10 mouse cellular contexts compared by ENCODE assay signal in genomic region chr8:11628506-11629132, GRCm38 (mm10). TPM values are rescaled to one million over a fixed set of nuclear protein-coding genes. Genes with fewer than 3 reads are reported as not detected.
DNase-seq lines count a peak whose midpoint lies in the region; ATAC-seq and TF ChIP-seq lines count a peak whose summit lies in the region.
"Had no signal": no experiment of that assay in that cellular context is flagged by ENCODE, and none has a peak within 500 bp of the region (broad histone marks: within the 10 kb centered on the region; RNA-seq: fewer than 3 reads in every experiment).

No protein-coding gene starts in this region.

- H3K9me3 ChIP-seq in limb, embryonic 14.5 days (ENCODE audit: control insufficient read depth, low read length) = no peaks in the 10 kb centered on the region
- no peaks in the 10 kb centered on the region for H3K9me3 ChIP-seq in limb, embryonic 10.5 days (replicated peaks)
- H3K9me3 ChIP-seq in forebrain, embryonic 15.5 days = no peaks in the 10 kb centered on the region
- H3K9me3 ChIP-seq: G1E; liver, embryonic 12.5 days had no signal

- peaks cover 20% of the 10 kb centered on the region for H3K4me1 ChIP-seq in limb, embryonic 14.5 days (ENCODE audit: control insufficient read depth, insufficient read depth, low read length)
- H3K4me1 ChIP-seq in limb, embryonic 10.5 days = peaks cover 13% of the 10 kb centered on the region
- H3K4me1 ChIP-seq in lung, adult 2 months (ENCODE audit: control insufficient read depth, insufficient read depth, low read length) = peaks cover 4% of the 10 kb centered on the region
- peaks cover 27% of the 10 kb centered on the region for H3K4me1 ChIP-seq in forebrain, embryonic 15.5 days

- H3K27ac ChIP-seq in limb, embryonic 14.5 days (replicated peaks; ENCODE audit: low read depth, low read length) = no peak overlapping the region
- no peak overlapping the region for H3K27ac ChIP-seq in limb, embryonic 10.5 days
- H3K27ac ChIP-seq in forebrain, embryonic 15.5 days (replicated peaks) = no peak overlapping the region
- H3K27ac ChIP-seq: liver, embryonic 12.5 days had no signal

- H3K27me3 ChIP-seq in limb, embryonic 14.5 days (ENCODE audit: control insufficient read depth, insufficient read depth, low read length) = no peaks in the 10 kb centered on the region
- no peaks in the 10 kb centered on the region for H3K27me3 ChIP-seq in limb, embryonic 10.5 days (ENCODE audit: low read depth, poor library complexity, severe bottlenecking)
- no peaks in the 10 kb centered on the region for H3K27me3 ChIP-seq in forebrain, embryonic 15.5 days
- H3K27me3 ChIP-seq: liver, embryonic 12.5 days had no signal

- H3K9ac ChIP-seq in limb, embryonic 14.5 days (ENCODE audit: low read depth, low read length, severe bottlenecking) = no peak overlapping the region
- no peak overlapping the region for H3K9ac ChIP-seq in forebrain, embryonic 15.5 days (replicated peaks)
- H3K9ac ChIP-seq: liver, embryonic 12.5 days had no signal

- 51% methylated on average over 7 of the region's 7 CpGs for WGBS in limb, embryonic 14.5 days
- WGBS in limb, embryonic 10.5 days = 74% methylated on average over 7 of the region's 7 CpGs
- 70% methylated on average over 7 of the region's 7 CpGs for WGBS in lung, adult 2 months
- 79% methylated on average over 7 of the region's 7 CpGs for WGBS in forebrain, embryonic 15.5 days

- no peak overlapping the region for H3K4me2 ChIP-seq in limb, embryonic 14.5 days (replicated peaks; ENCODE audit: low read depth, low read length, severe bottlenecking)
- H3K4me2 ChIP-seq in forebrain, embryonic 15.5 days (replicated peaks) = no peak overlapping the region
- H3K4me2 ChIP-seq: liver, embryonic 12.5 days had no signal

- TF ChIP-seq CTCF in lung, adult 2 months (IDR thresholded peaks at IDR 0.05; ENCODE audit: insufficient read depth, low read length) = no peak

- TF ChIP-seq POLR2A in limb, embryonic 14.5 days (IDR thresholded peaks at IDR 0.05; ENCODE audit: borderline replicate concordance, extremely low read depth, insufficient read depth, insufficient read length) = no peak
- TF ChIP-seq POLR2A in lung, adult 2 months (IDR thresholded peaks at IDR 0.05; ENCODE audit: borderline replicate concordance, extremely low read depth, low read depth, low read length) = no peak

- no peak overlapping the region for H3K4me3 ChIP-seq in limb, embryonic 14.5 days (replicated peaks; ENCODE audit: low read length)
- H3K4me3 ChIP-seq in limb, embryonic 10.5 days = no peak overlapping the region
- no peak overlapping the region for H3K4me3 ChIP-seq in lung, adult 2 months (replicated peaks; ENCODE audit: extremely low read depth, low read depth, low read length)
- no peak overlapping the region for H3K4me3 ChIP-seq in forebrain, embryonic 15.5 days
- H3K4me3 ChIP-seq: liver, embryonic 12.5 days had no signal

- DNase-seq in limb, embryonic 14.5 days (ENCODE audit: low spot score) = peak; percentile 39
- DNase-seq in limb, embryonic 10.5 days (ENCODE audit: low spot score) = no peak
- DNase-seq in cerebellum, postnatal 36 days = peak; percentile 40 to 46
- peak; percentile 30 to 68 for DNase-seq in left cerebral cortex, adult 8-10 months (ENCODE audit: low spot score in 2 of 2)
- peak; percentile 67 for DNase-seq in testis, postnatal 10 days (ENCODE audit: low spot score)
- no peak for DNase-seq in lung, adult 2 months

- ATAC-seq in limb, embryonic 14.5 days (ENCODE audit: low FRiP score, low read depth) = no peak
- ATAC-seq in forebrain, embryonic 15.5 days (replicated peaks) = no peak
- ATAC-seq: inflammation-experienced regulatory T-cells, adult 6 months; liver, embryonic 12.5 days had no signal

- peaks cover 74% of the 10 kb centered on the region for H3K36me3 ChIP-seq in limb, embryonic 14.5 days (ENCODE audit: control insufficient read depth, insufficient read depth, low read length)
- peaks cover 93% of the 10 kb centered on the region for H3K36me3 ChIP-seq in limb, embryonic 10.5 days
- H3K36me3 ChIP-seq in forebrain, embryonic 15.5 days = peaks cover 57% of the 10 kb centered on the region

RNA-seq across cellular contexts. Expression of gene Ankrd10, which starts 6.9 kb away (rescaled TPM):
- 184 and 247 TPM in 2 replicates for polyA plus RNA-seq in limb, embryonic 14.5 days (2012; rRNA removed)
- polyA plus RNA-seq in limb, embryonic 14.5 days (2014; fragmentation: Nextera tagmentation; extraction: Ambion mirVana) = 91.8 and 103 TPM in 2 replicates
- 146 and 157 TPM in 2 replicates for polyA plus RNA-seq in limb, embryonic 10.5 days (2016; fragmentation: Nextera tagmentation; extraction: Ambion mirVana)
- 10 to 100 TPM; 37.3 to 49.1 (median 43.7) TPM for total RNA-seq in left cerebral cortex, adult 8-10 months (2022)
- polyA plus RNA-seq in lung, adult 2 months (2012; rRNA removed) = 52.3 and 54.5 TPM in 2 replicates
- 119 and 121 TPM in 2 replicates for polyA plus RNA-seq in forebrain, embryonic 15.5 days (2015; fragmentation: Nextera tagmentation; extraction: Ambion mirVana)

Comparison
In these comparisons a context has a peak if more than half of its experiments do, and no peak if none do; other contexts are left out.
1. DNase-seq: peak in limb, embryonic 14.5 days (single experiment), cerebellum, postnatal 36 days (2 of 2), left cerebral cortex, adult 8-10 months (2 of 2) and testis, postnatal 10 days (single experiment); none in limb, embryonic 10.5 days (single experiment) and lung, adult 2 months (single experiment).